Mouse (Mus musculus): ENCODE data around the gene Coro1c.

Gene Coro1c

GRCm38 (mm10) chr5:113908592-113909441 is at the start of gene Coro1c:
TSS of gene Coro1c (minus strand) at chr5:113908758.
- DNase-seq = peak; percentile 100

DNA sequence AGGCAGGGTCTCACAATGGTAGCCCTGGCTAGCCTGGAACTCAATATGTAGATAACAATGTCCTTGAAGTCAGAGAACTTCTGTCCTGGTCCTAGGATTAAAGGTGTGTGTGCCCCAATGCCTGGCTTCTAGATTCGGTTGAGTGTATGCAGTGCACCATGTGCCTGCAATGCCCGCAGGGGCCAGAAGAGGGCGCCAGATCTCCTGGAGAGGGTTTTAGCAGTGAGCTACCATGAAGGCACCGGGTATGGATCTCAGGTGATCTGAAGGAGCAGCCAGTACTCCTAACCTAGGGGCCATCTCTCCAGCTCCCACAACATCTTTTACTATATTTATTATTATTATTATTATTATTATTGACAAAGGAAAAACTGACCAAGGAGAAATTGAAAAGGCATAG is 48.0 kb upstream of the Coro1c start:
- DNase-seq = peak; percentile 90 to 93

GRCm38 (mm10) chr5:113955691-113956090 is 47.1 kb upstream of the Coro1c start:
- DNase-seq = no peak

- no peak for DNase-seq
These were observed 46.7 kb upstream of the Coro1c start for GRCm38 (mm10) chr5:113955281-113955680.

DNA sequence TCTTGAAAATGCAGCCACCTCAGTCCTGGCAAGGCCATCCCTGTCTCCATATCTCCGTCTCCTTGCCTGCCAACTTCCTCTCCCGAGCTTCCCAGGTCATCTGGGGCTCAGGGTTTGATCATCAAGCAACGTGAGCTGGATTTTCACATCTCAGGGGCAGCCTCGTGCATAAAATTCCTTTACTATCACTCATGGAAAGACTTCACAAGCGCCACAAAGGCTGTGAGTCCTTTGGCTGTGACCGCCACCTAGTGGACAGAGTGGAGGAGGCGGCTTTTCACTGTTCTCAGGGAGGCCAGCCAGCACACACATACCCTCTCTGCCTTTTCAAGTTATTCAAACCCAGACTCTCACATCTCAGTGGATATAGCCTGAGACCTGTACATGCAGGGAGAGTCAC is 45.9 kb upstream of the Coro1c start:
- peak; percentile 87 to 93 for DNase-seq

DNA sequence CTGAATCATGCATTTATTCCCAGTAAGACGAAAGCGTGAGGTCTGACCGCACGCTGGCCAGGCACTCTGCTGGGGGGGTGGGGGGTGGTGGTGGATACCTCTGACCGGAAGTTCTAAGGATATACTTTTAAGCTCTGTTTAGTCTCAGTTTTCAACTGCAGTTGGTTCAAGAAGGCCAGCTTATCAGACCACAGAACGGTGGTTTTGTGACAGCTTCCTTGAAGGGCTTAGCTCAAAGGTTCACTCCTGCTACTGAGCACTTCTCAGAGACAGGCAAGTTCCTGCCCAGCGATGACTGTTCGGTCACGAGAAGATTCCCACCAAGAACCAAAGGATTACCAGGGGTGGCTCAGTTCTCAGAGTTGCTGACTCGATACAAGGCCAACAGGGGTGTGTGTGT is 44.0 kb upstream of the Coro1c start:
- no peak for DNase-seq

- no peak for DNase-seq
These were observed 43.1 kb upstream of the Coro1c start for GRCm38 (mm10) chr5:113951693-113952071.

- peak; percentile 83 to 86 for DNase-seq
These were observed 42.5 kb upstream of the Coro1c start for GRCm38 (mm10) chr5:113950786-113951692.

- DNase-seq = peak; percentile 58 to 61
These were observed 41.6 kb upstream of the Coro1c start for GRCm38 (mm10) chr5:113950133-113950532.

DNA sequence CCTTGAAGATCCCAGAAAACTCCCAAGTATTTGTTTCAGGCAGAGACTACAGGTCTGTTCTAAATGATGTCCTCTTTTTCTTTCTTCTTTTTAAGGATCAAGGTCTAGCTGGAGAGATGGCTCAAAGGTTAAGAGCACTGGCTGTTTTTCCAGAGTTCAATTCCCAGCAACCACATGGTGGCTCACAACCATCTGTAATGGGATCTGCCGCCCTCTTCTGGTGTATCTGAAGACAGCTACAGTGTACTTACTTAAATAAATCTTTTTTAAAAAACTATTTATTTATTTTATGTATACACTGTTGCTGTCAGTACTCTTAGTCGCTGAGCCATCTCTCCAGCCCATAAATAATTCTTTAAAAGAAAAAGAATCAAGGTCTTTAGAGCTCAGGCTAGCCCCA is 38.7 kb upstream of the Coro1c start:
- no peak for DNase-seq

DNA sequence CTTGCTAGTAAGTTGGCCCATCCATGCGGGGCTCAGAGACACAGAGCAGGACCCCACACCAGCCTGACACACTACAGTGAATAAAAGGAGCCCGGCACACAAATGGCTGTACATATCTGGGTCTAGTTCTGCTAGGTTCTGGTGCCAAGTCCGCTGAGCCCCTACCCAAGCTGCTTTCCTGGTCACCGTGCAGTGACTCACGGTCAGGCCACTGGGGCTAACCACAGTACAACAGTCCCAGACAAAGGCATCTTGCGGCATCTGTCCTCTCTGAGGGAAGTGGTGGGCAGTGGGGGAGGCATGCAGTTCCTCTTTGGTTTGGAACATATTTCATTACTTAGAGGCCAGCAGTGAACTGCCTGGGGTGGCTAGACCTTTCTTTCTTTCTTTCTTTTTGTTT is 36.6 kb upstream of the Coro1c start:
- no peak for DNase-seq

DNA sequence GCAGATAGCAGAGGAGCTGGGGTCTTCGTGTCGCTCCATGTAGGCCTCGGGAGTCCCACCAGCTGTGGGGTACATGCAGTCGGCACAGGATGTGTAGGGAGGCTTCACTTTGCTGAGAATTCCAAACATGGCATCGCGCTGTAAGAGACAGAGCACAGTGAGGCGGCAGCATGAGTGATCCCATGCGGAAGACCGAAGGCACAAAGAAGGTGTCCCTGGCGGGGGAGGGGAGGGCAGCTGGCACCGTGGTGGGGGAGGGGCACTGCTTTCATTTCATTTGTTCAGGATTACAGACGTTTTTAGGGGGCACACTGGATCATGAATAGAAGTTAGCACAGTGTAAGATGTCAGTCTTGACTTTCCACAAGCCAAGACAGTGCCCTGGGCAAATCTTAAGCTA is 34.8 kb upstream of the Coro1c start:
- DNase-seq = no peak

GRCm38 (mm10) chr5:113942580-113942979 is 34.0 kb upstream of the Coro1c start:
- peak in 1 of 2 experiments; percentile 44 for DNase-seq

DNA sequence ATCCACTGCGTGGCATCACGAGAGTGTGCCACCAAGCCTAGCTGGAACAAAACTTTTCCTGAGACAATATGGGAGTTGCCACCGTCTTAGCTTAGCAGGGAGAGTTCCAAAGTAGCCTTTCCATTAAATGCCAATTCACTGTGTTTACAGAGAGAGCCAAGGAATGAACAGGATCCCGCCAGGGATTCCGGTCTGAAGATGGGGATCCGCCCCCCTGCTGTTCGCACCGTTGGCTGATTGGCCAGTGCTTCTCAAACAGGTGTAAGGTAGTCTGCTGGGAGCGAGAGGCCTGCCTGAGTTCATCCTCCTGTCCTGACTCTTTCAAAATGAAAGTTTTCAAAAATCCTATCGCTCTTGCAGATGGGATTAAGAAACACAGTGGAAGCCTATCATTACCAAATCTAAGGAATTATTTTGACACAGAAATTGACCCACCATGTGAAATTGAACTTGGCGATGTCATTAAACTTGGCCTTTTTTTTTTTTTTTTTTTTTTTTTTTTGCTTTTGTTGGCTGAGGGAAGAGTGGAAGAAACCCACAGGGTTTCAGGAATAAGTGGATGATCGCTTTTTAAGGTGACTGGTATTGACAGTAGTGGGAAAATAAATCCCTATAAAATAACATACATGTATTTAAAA is 30.8 kb upstream of the Coro1c start:
- DNase-seq = peak; percentile 49 to 67

DNA sequence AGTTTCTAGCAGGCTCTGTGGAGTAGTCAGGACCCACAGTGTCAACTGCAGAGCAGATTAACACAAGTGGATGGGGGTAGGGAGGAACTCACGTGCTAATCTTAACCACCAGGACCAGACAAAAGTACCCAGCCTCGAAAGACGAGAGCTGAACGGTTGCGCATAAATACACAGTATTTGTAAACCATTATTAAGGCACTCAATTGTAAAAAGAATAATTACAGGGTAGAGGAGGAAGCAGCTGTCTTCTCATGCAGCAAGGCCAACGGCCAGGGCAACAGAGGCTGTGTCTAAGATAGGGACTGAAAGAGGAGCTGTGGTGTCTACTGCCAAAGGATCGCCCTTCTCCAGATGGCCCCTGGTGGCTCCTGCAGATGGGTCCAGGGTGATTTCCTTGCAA is 29.1 kb upstream of the Coro1c start:
- no peak for DNase-seq

DNA sequence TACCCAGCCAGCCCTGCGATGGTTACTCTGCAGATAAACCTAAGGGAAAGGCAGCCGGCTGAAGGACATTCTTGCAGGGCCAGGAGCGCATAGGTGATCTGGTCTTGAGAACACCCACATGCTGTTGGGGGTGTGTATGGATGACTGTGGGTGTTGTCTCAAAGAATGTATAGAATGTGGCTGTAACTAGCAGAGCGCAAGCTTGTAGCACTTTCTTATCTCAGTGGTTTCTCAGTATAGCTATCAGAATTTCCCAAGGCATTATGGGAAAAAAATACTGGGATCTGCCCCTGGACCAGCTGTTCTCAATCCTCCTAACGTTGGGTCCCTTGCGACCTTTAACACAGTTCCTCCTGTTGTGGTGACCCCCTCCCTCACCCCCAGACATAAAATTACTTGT is 25.3 kb upstream of the Coro1c start:
- DNase-seq = no peak

GRCm38 (mm10) chr5:113933480-113933879 is 24.9 kb upstream of the Coro1c start:
- no peak for DNase-seq

- no peak for DNase-seq
These were observed 23.8 kb upstream of the Coro1c start for GRCm38 (mm10) chr5:113932310-113932709.

GRCm38 (mm10) chr5:113930648-113931609 is 22.4 kb upstream of the Coro1c start:
- no peak for DNase-seq

- no peak for DNase-seq
These were observed 21.5 kb upstream of the Coro1c start for GRCm38 (mm10) chr5:113929950-113930647.

GRCm38 (mm10) chr5:113929526-113929925 is 21.0 kb upstream of the Coro1c start:
- no peak for DNase-seq
